7 mouse cellular contexts compared by ENCODE assay signal in genomic region chr11:5061413-5062139, GRCm38 (mm10). TPM values are rescaled to one million over a fixed set of nuclear protein-coding genes. Genes with fewer than 3 reads are reported as not detected.
DNase-seq lines count a peak whose midpoint lies in the region; ATAC-seq and TF ChIP-seq lines count a peak whose summit lies in the region.

No protein-coding gene starts in this region.

- TF ChIP-seq POLR2A in spleen, adult 2 months (IDR thresholded peaks at IDR 0.05; ENCODE audit: low read depth, low read length), result no peak

- ATAC-seq in embryonic facial prominence, embryonic 13.5 days (ENCODE audit: insufficient number of reproducible peaks, insufficient read depth, low FRiP score, low TSS enrichment, low read depth), result peak; percentile 9; the same call in 1 of the 2 replicates
- no peak for ATAC-seq in limb, embryonic 12.5 days (ENCODE audit: insufficient number of reproducible peaks, insufficient read depth, low FRiP score, low TSS enrichment, low read depth)
- ATAC-seq in midbrain, embryonic 14.5 days (ENCODE audit: low FRiP score, low TSS enrichment), result peak; percentile 8; the same call in 1 of the 2 replicates

- H3K36me3 ChIP-seq in embryonic facial prominence, embryonic 13.5 days, result peaks cover 6% of the 10 kb centered on the region; the same call in 1 of the 2 replicates
- H3K36me3 ChIP-seq in limb, embryonic 12.5 days, result peaks cover 5% of the 10 kb centered on the region; the same call in 1 of the 2 replicates
- H3K36me3 ChIP-seq in midbrain, embryonic 14.5 days (ENCODE audit: control insufficient read depth, insufficient read depth, low read length), result 0 out of 2 replicates have a peak, but pooled peaks cover 5% of the 10 kb centered on the region
- H3K36me3 ChIP-seq in spleen, adult 2 months (ENCODE audit: control insufficient read depth, insufficient read depth, low read length), result no peaks in the 10 kb centered on the region

- peak overlapping the region; percentile 42 for H3K4me3 ChIP-seq in embryonic facial prominence, embryonic 13.5 days
- peak overlapping the region; percentile 40 for H3K4me3 ChIP-seq in limb, embryonic 12.5 days (replicated peaks)
- peak overlapping the region; percentile 29 for H3K4me3 ChIP-seq in midbrain, embryonic 14.5 days (replicated peaks; ENCODE audit: low read depth, low read length)
- peak overlapping the region; percentile 49 for H3K4me3 ChIP-seq in spleen, adult 2 months (ENCODE audit: extremely low read depth, insufficient read depth, insufficient read length)

- H3K9me3 ChIP-seq in embryonic facial prominence, embryonic 13.5 days, result no peaks in the 10 kb centered on the region
- H3K9me3 ChIP-seq in limb, embryonic 12.5 days, result no peaks in the 10 kb centered on the region
- H3K9me3 ChIP-seq in midbrain, embryonic 14.5 days (ENCODE audit: control insufficient read depth, low read length), result no peaks in the 10 kb centered on the region

- 2% methylated on average over 62 of the region's 62 CpGs for WGBS in embryonic facial prominence, embryonic 13.5 days
- 2% methylated on average over 62 of the region's 62 CpGs for WGBS in limb, embryonic 12.5 days
- WGBS in midbrain, embryonic 14.5 days, result 3% methylated on average over 60 of the region's 62 CpGs
- WGBS in spleen, adult 2 months, result 4% methylated on average over 62 of the region's 62 CpGs

- no peak for TF ChIP-seq CTCF in spleen, adult 2 months (IDR thresholded peaks at IDR 0.05; ENCODE audit: extremely low read depth, insufficient read depth, insufficient read length, insufficient replicate concordance)

- no peak overlapping the region for H3K27ac ChIP-seq in embryonic facial prominence, embryonic 13.5 days
- no peak overlapping the region for H3K27ac ChIP-seq in limb, embryonic 12.5 days
- H3K27ac ChIP-seq in midbrain, embryonic 14.5 days (replicated peaks; ENCODE audit: low read depth, low read length), result no peak overlapping the region
- peak overlapping the region; percentile 10; the same call in 1 of the 2 replicates for H3K27ac ChIP-seq in spleen, adult 2 months (ENCODE audit: insufficient read depth, low read length)

- DNase-seq in adrenal gland, postnatal 4 days (ENCODE audit: low spot score in 2 of 2), result peak; percentile 87 to 92
- DNase-seq in heart, adult 9 months (ENCODE audit: low spot score in 2 of 2), result peak; percentile 96 to 98
- DNase-seq in kidney, adult 9 months, result peak; percentile 94
- peak; percentile 76 for DNase-seq in midbrain, embryonic 14.5 days
- peak; percentile 46 to 50 for DNase-seq in spleen, adult 2 months (ENCODE audit: low read depth in 1 of 2, low spot score in 2 of 2)

- H3K27me3 ChIP-seq in embryonic facial prominence, embryonic 13.5 days, result peaks cover 82% of the 10 kb centered on the region
- H3K27me3 ChIP-seq in limb, embryonic 12.5 days, result peaks cover 83% of the 10 kb centered on the region
- H3K27me3 ChIP-seq in midbrain, embryonic 14.5 days (ENCODE audit: control insufficient read depth, insufficient read depth, low read length), result peaks cover 80% of the 10 kb centered on the region
- H3K27me3 ChIP-seq in spleen, adult 2 months (ENCODE audit: control insufficient read depth, insufficient read depth, low read length), result peaks cover 22% of the 10 kb centered on the region

- peak overlapping the region; percentile 71 for H3K9ac ChIP-seq in embryonic facial prominence, embryonic 13.5 days
- peak overlapping the region; percentile 55 for H3K9ac ChIP-seq in limb, embryonic 12.5 days (replicated peaks)
- peak overlapping the region; percentile 36 for H3K9ac ChIP-seq in midbrain, embryonic 14.5 days (replicated peaks; ENCODE audit: low read length)

- H3K4me2 ChIP-seq in embryonic facial prominence, embryonic 13.5 days, result peak overlapping the region; percentile 95
- peak overlapping the region; percentile 72 for H3K4me2 ChIP-seq in limb, embryonic 12.5 days
- peak overlapping the region; percentile 59 for H3K4me2 ChIP-seq in midbrain, embryonic 14.5 days (ENCODE audit: low read length)

- peaks cover 67% of the 10 kb centered on the region for H3K4me1 ChIP-seq in embryonic facial prominence, embryonic 13.5 days
- peaks cover 74% of the 10 kb centered on the region for H3K4me1 ChIP-seq in limb, embryonic 12.5 days (replicated peaks)
- H3K4me1 ChIP-seq in midbrain, embryonic 14.5 days (ENCODE audit: control insufficient read depth, insufficient read depth, low read length), result peaks cover 45% of the 10 kb centered on the region
- H3K4me1 ChIP-seq in spleen, adult 2 months (ENCODE audit: control insufficient read depth, insufficient read depth, insufficient read length), result peaks cover 29% of the 10 kb centered on the region

RNA-seq across cellular contexts. Expression of gene Gas2l1, which starts 3.6 kb away (rescaled TPM):
- total RNA-seq in adrenal gland, postnatal 4 days (2021), result 10 to 100 TPM; 39.2 to 39.8 TPM
- 25.8 and 30.0 TPM in 2 replicates for polyA plus RNA-seq in embryonic facial prominence, embryonic 13.5 days (2015; fragmentation: Nextera tagmentation; extraction: Ambion mirVana)
- polyA plus RNA-seq in limb, embryonic 12.5 days (2016; fragmentation: Nextera tagmentation; extraction: Ambion mirVana), result 40.5 and 44.9 TPM in 2 replicates
- polyA plus RNA-seq in midbrain, embryonic 14.5 days (2014; fragmentation: Nextera tagmentation; extraction: Ambion mirVana), result 19.7 and 22.1 TPM in 2 replicates
- polyA plus RNA-seq in spleen, adult 2 months (2012; rRNA removed), result 35.5 and 36.5 TPM in 2 replicates

RNA-seq across cellular contexts. Expression of gene Rasl10a, which starts 3.6 kb away (rescaled TPM):
- 1 to 10 TPM in 1 of 2 experiments, under 1 TPM in 1; 0.65 to 1.2 TPM for total RNA-seq in adrenal gland, postnatal 4 days (2021)
- polyA plus RNA-seq in embryonic facial prominence, embryonic 13.5 days (2015; fragmentation: Nextera tagmentation; extraction: Ambion mirVana), result 0.29 and 0.49 TPM in 2 replicates
- 2.8 and 3.2 TPM in 2 replicates for polyA plus RNA-seq in limb, embryonic 12.5 days (2016; fragmentation: Nextera tagmentation; extraction: Ambion mirVana)
- polyA plus RNA-seq in midbrain, embryonic 14.5 days (2014; fragmentation: Nextera tagmentation; extraction: Ambion mirVana), result 0.33 and 1.3 TPM in 2 replicates
- 2.4 and 3.6 TPM in 2 replicates for polyA plus RNA-seq in spleen, adult 2 months (2012; rRNA removed)

RNA-seq across cellular contexts. Expression of gene Rhbdd3, which starts 37.1 kb away (rescaled TPM):
- 10 to 100 TPM; 29.5 to 34.1 TPM for total RNA-seq in adrenal gland, postnatal 4 days (2021)
- 22.3 and 27.9 TPM in 2 replicates for polyA plus RNA-seq in embryonic facial prominence, embryonic 13.5 days (2015; fragmentation: Nextera tagmentation; extraction: Ambion mirVana)
- 23.2 and 24.8 TPM in 2 replicates for polyA plus RNA-seq in limb, embryonic 12.5 days (2016; fragmentation: Nextera tagmentation; extraction: Ambion mirVana)
- 34.5 and 45.4 TPM in 2 replicates for polyA plus RNA-seq in midbrain, embryonic 14.5 days (2014; fragmentation: Nextera tagmentation; extraction: Ambion mirVana)
- polyA plus RNA-seq in spleen, adult 2 months (2012; rRNA removed), result 14.6 and 17.8 TPM in 2 replicates

RNA-seq across cellular contexts. Expression of gene Ewsr1, which starts 37.5 kb away (rescaled TPM):
- 100 to 1,000 TPM; 523 to 585 TPM for total RNA-seq in adrenal gland, postnatal 4 days (2021)
- 859 and 909 TPM in 2 replicates for polyA plus RNA-seq in embryonic facial prominence, embryonic 13.5 days (2015; fragmentation: Nextera tagmentation; extraction: Ambion mirVana)
- polyA plus RNA-seq in limb, embryonic 12.5 days (2016; fragmentation: Nextera tagmentation; extraction: Ambion mirVana), result 1,006 and 1,007 TPM in 2 replicates
- polyA plus RNA-seq in midbrain, embryonic 14.5 days (2014; fragmentation: Nextera tagmentation; extraction: Ambion mirVana), result 346 and 428 TPM in 2 replicates
- 322 and 566 TPM in 2 replicates for polyA plus RNA-seq in spleen, adult 2 months (2012; rRNA removed)
